Mouse (Mus musculus): Measurements from ENCODE around the gene AA986860. TPM values are rescaled to one million over a fixed set of nuclear protein-coding genes. Genes with fewer than 3 reads are reported as not detected.

The AA986860 gene
- 1.4 and 1.5 TPM in 2 replicates for polyA plus RNA-seq (2012; rRNA removed)

DNA sequence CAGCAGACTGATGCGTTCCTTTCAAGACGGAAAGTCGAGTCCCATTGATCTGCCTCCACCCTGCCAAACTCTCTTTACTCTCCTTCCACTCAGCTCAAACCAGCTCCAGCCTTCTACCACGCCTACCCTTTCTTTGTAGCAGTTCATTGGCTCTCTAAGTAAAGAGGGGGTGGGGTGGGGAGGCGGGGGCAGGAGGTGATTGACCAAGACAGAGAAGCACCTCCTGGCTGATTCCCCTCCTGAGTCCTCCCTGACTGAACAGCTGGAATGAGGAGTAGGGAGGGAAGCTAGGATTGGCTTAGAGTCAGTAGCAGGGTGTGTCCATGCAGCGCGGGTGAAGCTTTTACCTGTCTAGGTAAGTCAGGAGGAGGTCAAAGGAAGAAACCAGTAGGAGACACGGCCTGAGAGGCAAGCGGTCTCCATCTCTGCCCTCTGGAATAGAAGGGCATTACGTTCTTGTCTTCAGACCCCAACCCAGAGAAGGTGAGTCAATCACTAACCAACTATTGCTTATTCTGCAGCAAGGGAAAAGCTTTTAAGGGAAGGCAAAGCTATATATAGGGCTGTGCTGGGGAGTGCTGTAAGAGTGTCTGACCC is at the start of gene AA986860:
TSS of gene AA986860 (plus strand) at position 236 of the 597 bp plus-strand sequence.

DNA sequence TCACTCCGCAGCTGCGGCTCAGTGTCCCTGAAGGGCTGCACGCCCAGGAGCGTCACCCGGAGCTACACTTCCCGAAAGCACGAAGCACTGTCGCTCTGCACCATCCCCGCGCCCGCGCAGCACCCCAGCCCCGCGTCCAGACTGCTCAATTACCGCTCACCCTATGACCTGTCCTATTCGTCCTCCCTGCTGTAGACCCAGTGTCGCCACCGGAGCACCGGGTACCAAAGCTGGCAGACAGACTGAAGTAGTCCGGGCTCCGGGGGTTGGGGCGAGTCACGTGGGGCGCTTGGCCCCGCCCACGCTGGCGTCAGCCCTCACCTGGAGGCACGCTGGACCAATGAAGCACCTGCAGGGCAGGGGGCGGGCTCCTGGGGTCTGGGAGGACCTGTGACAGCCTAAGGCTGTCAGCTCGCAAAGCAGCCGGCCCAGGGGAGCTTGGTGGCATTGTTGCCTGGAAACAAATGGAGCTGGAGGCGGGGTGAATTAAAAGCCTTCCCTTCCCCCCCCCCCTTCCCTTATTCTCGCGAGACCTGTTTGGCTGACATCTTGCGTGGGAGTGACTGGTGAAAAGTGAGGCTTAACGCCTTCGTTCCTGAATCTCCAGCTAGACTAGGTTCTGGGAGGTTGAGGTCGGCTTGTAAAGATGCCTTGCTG is 16.1 kb upstream of the AA986860 start, which contains the start of gene Gm29427:
TSS of gene Gm29427 (minus strand) at position 239 of the 657 bp plus-strand sequence.

DNA sequence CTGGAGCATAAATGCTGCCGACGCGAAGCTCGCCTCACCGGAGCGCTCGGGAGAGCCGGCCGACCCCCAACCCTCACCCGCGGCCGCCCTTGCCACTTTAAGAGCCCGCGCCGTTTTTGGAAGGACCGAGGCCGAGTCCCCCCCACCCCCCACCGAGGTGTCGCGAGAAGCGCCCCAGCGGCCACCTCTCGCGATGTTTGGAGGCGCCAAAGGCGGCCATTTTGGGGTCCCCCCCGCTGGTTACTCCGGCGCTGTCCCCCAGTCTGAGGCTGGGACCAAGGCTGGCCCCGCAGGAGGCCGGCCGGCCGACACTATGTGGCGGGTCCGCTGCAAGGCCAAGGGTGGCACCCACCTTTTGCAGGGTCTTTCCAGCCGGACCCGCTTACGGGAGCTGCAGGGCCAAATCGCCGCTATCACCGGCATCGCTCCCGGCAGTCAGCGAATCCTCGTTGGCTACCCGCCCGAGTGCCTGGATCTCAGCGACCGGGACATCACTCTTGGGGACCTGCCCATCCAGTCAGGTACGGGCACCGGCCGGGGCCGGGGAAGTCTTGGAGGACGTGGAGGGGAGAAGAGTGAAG is 14.4 kb upstream of the AA986860 start, which contains the start of gene Yod1:
TSS of gene Yod1 (plus strand) at position 37 of the 581 bp plus-strand sequence.

DNA sequence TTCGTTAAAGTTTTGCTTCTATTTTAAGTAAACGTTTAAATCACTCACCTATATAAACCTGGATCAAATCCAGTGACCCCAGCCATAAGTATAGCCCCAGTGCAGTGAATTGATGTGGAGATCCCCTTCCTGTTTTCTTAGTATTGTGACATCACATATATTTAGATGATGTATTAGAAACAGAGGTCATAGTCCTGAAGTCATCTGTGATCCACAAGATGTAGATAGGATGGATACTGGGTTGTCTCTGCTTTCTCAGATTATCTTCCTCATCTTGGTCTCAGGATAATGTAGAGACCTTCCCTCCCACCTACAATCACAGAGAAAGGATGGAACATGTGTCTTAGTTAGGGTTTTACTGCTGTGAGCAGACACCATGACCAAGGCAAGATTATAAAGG is 2.6 kb upstream of the AA986860 start, which contains the start of gene Pfkfb2:
TSS of gene Pfkfb2 (minus strand) at position 101 of the 400 bp plus-strand sequence.

Other genes with a start within 250 kb of the AA986860 start
- not detected in 2 replicates for gene Zp3r, start 102.4 kb upstream of the AA986860 start, polyA plus RNA-seq (2012; rRNA removed)
- gene C4bp, start 70.3 kb upstream of the AA986860 start, polyA plus RNA-seq (2012; rRNA removed): 4.4 and 8.9 TPM in 2 replicates
- gene Gm29427, start 16.2 kb upstream of the AA986860 start, polyA plus RNA-seq (2012; rRNA removed): 0.01 TPM in 1 of 2 replicates, not detected in the other
- 3.5 and 3.6 TPM in 2 replicates for gene Yod1, start 14.6 kb upstream of the AA986860 start, polyA plus RNA-seq (2012; rRNA removed)
- gene Pfkfb2, start 2.7 kb upstream of the AA986860 start, polyA plus RNA-seq (2012; rRNA removed): 5.3 and 6.0 TPM in 2 replicates
- 0.02 and 0.04 TPM in 2 replicates for gene Fcamr, start 68.9 kb downstream of the AA986860 start, polyA plus RNA-seq (2012; rRNA removed)
- 1.0 and 1.1 TPM in 2 replicates for gene Pigr, start 94.7 kb downstream of the AA986860 start, polyA plus RNA-seq (2012; rRNA removed)
- 0.11 TPM in 1 of 2 replicates, not detected in the other for gene Fcmr, start 133.7 kb downstream of the AA986860 start, polyA plus RNA-seq (2012; rRNA removed)
- gene Il24, start 155.5 kb downstream of the AA986860 start, polyA plus RNA-seq (2012; rRNA removed): not detected in 2 replicates
- gene Il20, start 179.5 kb downstream of the AA986860 start, polyA plus RNA-seq (2012; rRNA removed): not detected in 2 replicates
- not detected in 2 replicates for gene Il19, start 208.1 kb downstream of the AA986860 start, polyA plus RNA-seq (2012; rRNA removed)